Mouse (Mus musculus) erythroblast, adult 5-6 weeks (primary cell): ENCODE results near the gene Map2k1. TPM values are rescaled to one million over a fixed set of nuclear protein-coding genes. Genes with fewer than 3 reads are reported as not detected.
"Not testable (repeated sequence)": the region's sequence is repeated elsewhere in the genome, so short reads cannot be mapped to it uniquely, and the experiment has no call there.

ENCODE experiments used
- ATAC-seq: replicated peaks from 2 replicates; pipeline ENCODE4 v1.8.0; 2016; ENCODE audit warnings: moderate number of reproducible peaks, mild to moderate bottlenecking, moderate TSS enrichment, inconsistent platforms; ENCODE audit not compliant: poor library complexity, low FRiP score, severe bottlenecking
- total RNA-seq, 2 experiments: library from RNA; stranded (forward) in 1 of 2; stranded (reverse) in 1 of 2; fragments of 150-400 nt in 1 of 2; fragments of 200-764, 138-1000 nt in 1 of 2; gene quantifications; 2 replicates each; pipeline versions ENCODE4 v1.2.3 to v1.2.4; 2015 to 2017; ENCODE audit warnings: low replicate concordance in 2 of 2

Gene Map2k1
- total RNA-seq (2015; ENCODE audit: low replicate concordance) = 12.5 and 15.7 TPM in 2 replicates
- total RNA-seq (2017; ENCODE audit: low replicate concordance) = 9.9 and 18.9 TPM in 2 replicates

- ATAC-seq = peak; percentile 97
Observed at GRCm38 (mm10) chr9:64253021-64253904, at the start of gene Map2k1. TSS of gene Map2k1 (minus strand) at chr9:64253631.

GRCm38 (mm10) chr9:64303086-64303485, 49.7 kb upstream of the Map2k1 start:
- not testable (repeated sequence) for ATAC-seq

GRCm38 (mm10) chr9:64282404-64282987, 29.1 kb upstream of the Map2k1 start:
- no peak for ATAC-seq

- ATAC-seq = peak; percentile 72
Observed at GRCm38 (mm10) chr9:64281781-64282178, 28.3 kb upstream of the Map2k1 start.

- peak; percentile 94 for ATAC-seq
Observed at GRCm38 (mm10) chr9:64281105-64281780, 27.8 kb upstream of the Map2k1 start, which contains the start of gene Tipin. TSS of gene Tipin (plus strand) at chr9:64281581.

GRCm38 (mm10) chr9:64278665-64279310, 25.4 kb upstream of the Map2k1 start:
- ATAC-seq = no peak

- ATAC-seq = peak; percentile 59; the same call in 1 of the 2 replicates
Observed at GRCm38 (mm10) chr9:64277706-64278105, 24.3 kb upstream of the Map2k1 start.

GRCm38 (mm10) chr9:64274919-64275318, 21.5 kb upstream of the Map2k1 start:
- no peak for ATAC-seq

- no peak for ATAC-seq
Observed at GRCm38 (mm10) chr9:64274291-64274690, 20.9 kb upstream of the Map2k1 start.

GRCm38 (mm10) chr9:64273757-64274156, 20.3 kb upstream of the Map2k1 start:
- ATAC-seq = no peak

GRCm38 (mm10) chr9:64272611-64273010, 19.2 kb upstream of the Map2k1 start:
- ATAC-seq = no peak

GRCm38 (mm10) chr9:64271249-64271648, 17.8 kb upstream of the Map2k1 start:
- ATAC-seq = no peak

GRCm38 (mm10) chr9:64268836-64269235, 15.4 kb upstream of the Map2k1 start:
- ATAC-seq = not testable (repeated sequence)

GRCm38 (mm10) chr9:64268196-64268595, 14.8 kb upstream of the Map2k1 start:
- no peak for ATAC-seq

GRCm38 (mm10) chr9:64267231-64267630, 13.8 kb upstream of the Map2k1 start:
- no peak for ATAC-seq

GRCm38 (mm10) chr9:64264813-64265212, 11.4 kb upstream of the Map2k1 start:
- ATAC-seq = no peak

GRCm38 (mm10) chr9:64261023-64261422, 7.6 kb upstream of the Map2k1 start:
- no peak for ATAC-seq

GRCm38 (mm10) chr9:64259906-64260305, 6.5 kb upstream of the Map2k1 start:
- no peak for ATAC-seq

GRCm38 (mm10) chr9:64256204-64256603, 2.8 kb upstream of the Map2k1 start:
- no peak for ATAC-seq

GRCm38 (mm10) chr9:64255422-64255821, 2.0 kb upstream of the Map2k1 start:
- ATAC-seq = no peak
